Mouse (Mus musculus) small intestine, adult 2 months (tissue): ENCODE data around the gene Mfap1b.

Experiments
- CTCF ChIP-seq: fragments of 200-500 bp; IDR thresholded peaks from 2 replicates; pipeline ENCODE4 v1.5.1; 2012; ENCODE audit warnings: low read depth, mild to moderate bottlenecking, control low read depth, inconsistent platforms, low read length, moderate library complexity, mixed read lengths; ENCODE audit not compliant: insufficient replicate concordance, insufficient read length; ENCODE audit errors: extremely low read depth
- POLR2A ChIP-seq: fragments of 200-500 bp; IDR thresholded peaks from 2 replicates; pipeline ENCODE4 v1.6.1; 2012; ENCODE audit warnings: low read depth, mild to moderate bottlenecking, control low read depth, inconsistent platforms, low read length, moderate library complexity

GRCm38 (mm10) chr2:121442259-121443067 is 31.4 kb downstream of the Mfap1b start:
- TF ChIP-seq CTCF (no peak), POLR2A (no peak; the same call in 1 of the 2 replicates)
